Mouse (Mus musculus): ENCODE data around the gene Ung. TPM values are rescaled to one million over a fixed set of nuclear protein-coding genes. Genes with fewer than 3 reads are reported as not detected.

The Ung gene
- 19.1 and 26.7 TPM in 2 replicates for polyA plus RNA-seq (2012; rRNA removed)

GRCm38 (mm10) chr5:114130211-114130605, at the start of gene Ung:
Gene Ung (plus strand): TSS chr5:114130386.

DNA sequence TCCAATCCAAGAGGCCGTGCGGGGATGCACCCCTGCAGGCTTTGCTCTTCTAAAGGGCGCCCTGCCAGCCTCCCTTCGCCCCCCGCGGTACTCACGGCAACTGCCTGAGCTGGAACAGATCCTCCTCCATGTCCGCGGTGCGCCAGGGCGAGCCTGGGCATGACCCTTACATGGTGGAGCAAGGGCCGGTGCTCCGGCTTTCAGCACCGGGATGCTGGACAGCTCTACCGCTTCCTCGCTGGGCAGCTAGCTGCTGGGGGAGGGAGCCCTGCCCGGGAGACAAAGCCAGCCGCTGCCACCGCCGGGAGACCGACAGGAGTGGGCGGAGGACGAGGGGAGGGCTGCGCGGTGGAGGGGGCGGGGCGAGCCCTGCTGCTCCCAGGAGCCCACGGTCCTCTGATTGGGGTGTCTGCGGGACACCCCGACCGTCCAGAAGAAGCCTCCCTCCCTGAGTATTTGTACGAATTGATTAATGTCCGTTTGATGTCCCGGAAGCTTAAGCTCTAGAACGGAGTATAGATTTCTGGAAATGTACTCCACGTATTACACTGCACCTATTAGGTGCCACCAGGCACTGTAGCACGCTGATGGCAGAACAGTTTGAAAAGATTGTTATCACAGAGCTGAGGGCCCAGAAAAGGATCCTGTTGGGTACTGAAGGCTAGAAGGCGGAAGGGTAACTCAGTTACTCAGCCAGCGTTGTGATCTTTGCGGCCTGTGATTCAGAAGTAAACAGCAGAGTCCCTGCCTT, 39.0 kb upstream of the Ung start, which contains the start of gene Svop:
TSS of gene Svop (minus strand) at position 514 of the 751 bp plus-strand sequence.

DNA sequence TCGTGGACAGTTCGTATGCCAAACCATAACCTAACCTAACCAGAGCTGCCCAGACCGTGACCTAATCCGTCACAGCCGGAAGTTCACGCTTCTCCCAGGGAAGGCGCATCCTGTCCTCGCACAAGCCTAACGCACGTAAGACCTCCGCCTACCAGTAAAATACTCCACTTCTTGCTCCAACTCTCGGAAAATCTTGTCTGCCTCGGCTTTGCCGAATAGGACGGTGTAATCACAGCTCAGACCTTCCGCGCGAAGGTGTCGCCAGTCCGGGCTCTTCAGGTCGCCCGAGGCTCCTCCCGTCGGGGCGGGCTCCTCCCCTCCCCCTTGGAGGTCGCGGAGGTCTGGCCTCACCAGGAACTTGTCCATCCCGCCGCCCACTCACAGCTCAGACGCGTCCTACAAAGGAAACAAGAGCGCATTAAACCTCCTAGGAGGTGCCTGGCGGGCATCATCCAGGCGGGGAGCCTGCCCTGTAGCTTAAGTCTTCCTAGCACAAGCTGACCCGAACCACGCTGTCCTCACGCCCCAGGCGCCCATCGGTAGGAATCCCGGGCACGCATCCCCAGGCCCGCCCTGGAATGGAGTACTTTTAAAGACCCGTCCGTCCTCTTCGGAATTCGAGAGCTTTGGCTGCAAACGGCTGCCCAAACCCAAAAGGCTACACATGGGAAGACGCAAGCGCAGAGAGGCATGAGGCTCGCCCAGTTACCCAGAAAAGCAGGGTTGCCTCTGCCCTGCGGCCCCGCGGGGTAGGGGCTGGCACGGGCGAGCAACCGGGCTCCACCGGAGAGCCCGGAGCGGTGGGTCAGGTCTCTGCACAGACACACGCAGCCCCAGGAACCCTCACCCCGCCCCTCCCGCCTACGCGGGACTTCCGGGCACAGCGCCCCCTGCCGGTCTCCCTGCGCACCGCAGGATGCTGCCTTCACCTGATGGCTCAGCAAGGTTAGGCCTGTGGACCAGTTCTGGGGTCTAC, 2.5 kb upstream of the Ung start, which contains the start of gene Alkbh2:
TSS of gene Alkbh2 (minus strand) at position 845 of the 976 bp plus-strand sequence.

DNA sequence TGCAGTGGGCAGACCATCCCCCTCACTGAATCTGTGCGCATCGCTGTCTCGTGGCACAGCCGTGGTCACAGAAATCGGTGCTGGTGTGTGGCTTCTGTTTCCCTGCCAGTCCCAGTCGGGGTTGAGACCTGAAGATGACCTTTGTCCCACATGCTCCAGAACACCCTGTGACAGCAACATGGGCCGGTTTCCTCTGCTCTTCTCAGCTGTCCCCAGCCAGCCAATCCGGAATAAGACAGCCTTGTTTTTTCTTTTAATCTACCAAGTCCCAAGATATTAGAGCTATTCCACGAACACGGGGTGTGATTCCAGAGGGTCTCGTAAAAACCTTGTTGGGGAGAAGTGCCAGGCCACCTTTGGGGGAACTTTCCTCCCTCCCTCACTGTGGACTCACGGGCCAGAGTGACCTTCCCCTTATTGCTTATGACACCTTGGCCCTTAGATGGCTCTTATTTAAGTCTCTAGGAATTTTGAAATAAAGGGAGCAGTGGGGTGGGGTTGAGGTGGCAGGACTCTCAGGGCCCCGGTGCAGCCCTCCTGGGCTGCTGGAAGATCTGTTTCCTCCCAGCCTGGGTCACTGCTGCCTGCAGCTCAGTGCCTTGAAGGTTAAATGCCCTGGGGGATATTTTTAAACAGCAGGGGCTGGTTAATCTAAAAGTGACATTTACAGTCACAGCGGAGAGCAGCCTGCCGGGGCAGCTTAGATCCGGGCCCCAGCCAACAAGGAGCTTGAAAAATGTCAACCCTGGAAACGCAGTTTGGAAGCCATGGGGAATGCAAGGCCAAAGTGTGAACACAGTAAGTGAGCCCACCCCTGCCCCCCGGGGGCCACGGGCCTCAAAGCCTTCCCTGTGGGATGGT, 16.1 kb downstream of the Ung start, which contains the start of gene Acacb:
TSS of gene Acacb (plus strand) at position 508 of the 861 bp plus-strand sequence.

Other genes with a start within 250 kb of the Ung start
- 76.6 and 79.5 TPM in 2 replicates for gene Coro1c, start 221.6 kb upstream of the Ung start, polyA plus RNA-seq (2012; rRNA removed)
- gene Ssh1, start 136.5 kb upstream of the Ung start, polyA plus RNA-seq (2012; rRNA removed): 16.7 and 18.8 TPM in 2 replicates
- 0.90 and 1.00 TPM in 2 replicates for gene Dao, start 126.7 kb upstream of the Ung start, polyA plus RNA-seq (2012; rRNA removed)
- gene Usp30, start 64.9 kb upstream of the Ung start, polyA plus RNA-seq (2012; rRNA removed): 27.5 and 40.6 TPM in 2 replicates
- 0.13 and 0.20 TPM in 2 replicates for gene Svop, start 38.8 kb upstream of the Ung start, polyA plus RNA-seq (2012; rRNA removed)
- 15.4 and 19.7 TPM in 2 replicates for gene Alkbh2, start 2.2 kb upstream of the Ung start, polyA plus RNA-seq (2012; rRNA removed)
- gene Acacb, start 16.1 kb downstream of the Ung start, polyA plus RNA-seq (2012; rRNA removed): 30.3 and 32.6 TPM in 2 replicates
- gene Foxn4, start 143.4 kb downstream of the Ung start, polyA plus RNA-seq (2012; rRNA removed): 0.92 and 2.1 TPM in 2 replicates
- 1.1 and 2.1 TPM in 2 replicates for gene Myo1h, start 158.8 kb downstream of the Ung start, polyA plus RNA-seq (2012; rRNA removed)

Data from ovary, adult 2 months (tissue).